Mouse (Mus musculus) limb, embryonic 10.5 days (tissue): Measurements from ENCODE around the gene Rpl27. TPM values are rescaled to one million over a fixed set of nuclear protein-coding genes. Genes with fewer than 3 reads are reported as not detected.
A peak's percentile ranks its signal among the peaks of the same experiment; 100 is the strongest.

ENCODE experiments used
- DNase-seq: peaks from one replicate; pipeline ENCODE4 v3.0.0-alpha.2; 2017; ENCODE audit warnings: low spot score
- H3K27ac ChIP-seq: fragments of 300-500 bp; sonication (generic); 2 replicates; pipeline ENCODE4 v1.5.1; 2016; ENCODE audit warnings: mild to moderate bottlenecking
- H3K27me3 ChIP-seq: fragments of 300-500 bp; sonication (generic); 2 replicates; pipeline ENCODE4 v1.6.1; 2016; ENCODE audit warnings: low read depth, mild to moderate bottlenecking; ENCODE audit not compliant: poor library complexity, severe bottlenecking
- H3K36me3 ChIP-seq: fragments of 300-500 bp; sonication (generic); 2 replicates; pipeline ENCODE4 v1.6.1; 2016; ENCODE audit warnings: mild to moderate bottlenecking, moderate library complexity
- H3K4me1 ChIP-seq: fragments of 300-500 bp; sonication (generic); 2 replicates; pipeline ENCODE4 v1.6.1; 2016
- H3K4me3 ChIP-seq: fragments of 300-500 bp; sonication (generic); 2 replicates; pipeline ENCODE4 v1.5.1; 2016; ENCODE audit warnings: mild to moderate bottlenecking, moderate library complexity
- H3K9me3 ChIP-seq: fragments of 300-500 bp; sonication (generic); replicated peaks from 2 replicates; pipeline ENCODE4 v1.6.1; 2016; ENCODE audit warnings: mild to moderate bottlenecking
- WGBS: fragments of 180-500 bp; shearing (Covaris S2); methylation state at CpG from one replicate; pipeline ENCODE4 v1.1.7; 2016; 5-methylcytosine and 5-hydroxymethylcytosine counted together
- polyA plus RNA-seq: library from polyadenylated mRNA; unstranded; fragments of >200 nt; fragmentation: Nextera tagmentation; extraction: Ambion mirVana; gene quantifications from 2 replicates; pipeline ENCODE4 v1.2.1, GENCODE M21; 2016

Gene Rpl27
- polyA plus RNA-seq: 448 and 536 TPM in 2 replicates

DNA sequence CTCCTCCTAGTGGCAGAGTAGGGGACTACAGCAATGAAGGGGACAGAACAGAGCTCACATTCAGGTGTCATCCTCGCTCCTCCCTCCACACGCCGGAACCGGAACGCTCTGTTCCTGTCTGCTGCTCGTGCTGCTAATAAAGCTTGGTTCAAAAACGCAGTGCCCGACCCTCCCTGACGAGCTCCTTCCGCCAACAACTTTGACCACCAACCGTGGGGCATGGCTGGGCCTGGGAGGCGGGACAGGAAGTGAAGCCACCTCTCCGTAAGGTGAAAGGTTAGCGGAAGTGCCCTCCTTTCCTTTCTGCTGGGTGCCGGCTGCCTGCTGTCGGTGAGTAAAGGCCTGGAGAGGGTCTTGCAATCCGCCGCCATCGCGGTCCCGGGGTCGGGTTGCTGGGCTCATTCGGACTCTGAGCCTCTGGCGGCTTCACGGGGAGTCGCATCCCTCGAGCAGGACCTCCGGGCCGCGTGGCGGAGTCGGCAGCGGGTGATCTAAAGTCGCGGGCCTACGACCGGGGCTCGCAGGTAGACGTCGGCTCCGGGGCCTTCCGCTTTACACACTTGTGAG is at the start of gene Rpl27:
Rpl27 (plus strand) TSS at position 172 of the 567 bp plus-strand sequence.
- peak; percentile 98 for DNase-seq
- H3K4me1 ChIP-seq: peaks cover 20% of the 10 kb centered on the region
- H3K9me3 ChIP-seq: no peaks in the 10 kb centered on the region
- H3K27ac ChIP-seq: peak within 1 kb of the TSS; percentile 92
- H3K36me3 ChIP-seq: peaks cover 38% of the 10 kb centered on the region
- under 1% methylated on average over 42 of the region's 42 CpGs for WGBS
- peak within 1 kb of the TSS; percentile 66 for H3K4me3 ChIP-seq
- H3K27me3 ChIP-seq: no peaks in the 10 kb centered on the region

DNA sequence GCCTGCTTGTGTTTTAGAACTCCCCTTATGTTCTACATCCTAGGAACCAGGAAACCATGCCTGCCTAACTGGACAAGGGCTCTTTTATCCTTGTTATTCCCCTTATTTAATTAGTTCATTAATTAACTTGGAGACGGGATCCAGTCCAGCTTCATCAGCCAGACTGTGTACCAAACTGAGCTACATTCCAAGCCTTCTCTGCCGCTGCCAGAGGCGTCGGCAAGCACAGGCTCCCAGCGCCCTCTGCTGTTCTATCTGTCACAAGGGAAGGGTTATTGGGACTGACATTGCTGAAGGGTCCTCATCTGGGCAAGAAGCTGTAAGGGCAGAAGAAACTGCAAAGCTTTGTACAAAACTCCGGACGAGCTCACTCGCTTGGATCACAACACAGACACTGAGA is 47.0 kb upstream of the Rpl27 start:
- 9% methylated on average over 8 of the region's 8 CpGs for WGBS
- DNase-seq: peak; percentile 79
- no peak overlapping the region for H3K27ac ChIP-seq
- 0 out of 2 replicates have a peak, but pooled peaks cover 3% of the 10 kb centered on the region for H3K27me3 ChIP-seq
- no peaks in the 10 kb centered on the region for H3K9me3 ChIP-seq
- H3K36me3 ChIP-seq: no peaks in the 10 kb centered on the region
- H3K4me1 ChIP-seq: no peaks in the 10 kb centered on the region
- H3K4me3 ChIP-seq: no peak overlapping the region

DNA sequence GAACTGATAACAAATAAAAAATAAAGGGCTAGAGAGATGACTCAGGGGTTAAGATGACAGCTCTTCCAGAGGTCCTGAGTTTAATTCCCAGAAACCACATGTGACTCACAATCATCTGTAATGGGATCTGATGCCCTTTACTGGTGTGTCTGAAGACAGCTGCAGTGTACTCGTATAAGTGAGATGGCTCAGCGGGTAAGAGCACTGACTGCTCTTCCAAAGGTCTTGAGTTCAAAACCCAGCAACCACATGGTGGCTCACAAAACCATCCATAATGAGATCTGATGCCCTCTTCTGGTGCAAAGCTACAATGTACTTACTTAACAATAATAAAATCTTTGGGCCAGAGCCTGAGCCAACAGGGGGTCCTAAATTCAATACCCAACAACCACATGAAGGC is 26.8 kb upstream of the Rpl27 start:
- Histone ChIP-seq H3K4me1 (peaks cover 9% of the 10 kb centered on the region), H3K36me3 (peaks cover 43% of the 10 kb centered on the region), H3K27ac (no peak overlapping the region), H3K27me3 (no peaks in the 10 kb centered on the region), H3K4me3 (no peak overlapping the region), H3K9me3 (no peaks in the 10 kb centered on the region)
- DNase-seq: no peak
- WGBS: 93% methylated on average over 2 of the region's 2 CpGs

DNA sequence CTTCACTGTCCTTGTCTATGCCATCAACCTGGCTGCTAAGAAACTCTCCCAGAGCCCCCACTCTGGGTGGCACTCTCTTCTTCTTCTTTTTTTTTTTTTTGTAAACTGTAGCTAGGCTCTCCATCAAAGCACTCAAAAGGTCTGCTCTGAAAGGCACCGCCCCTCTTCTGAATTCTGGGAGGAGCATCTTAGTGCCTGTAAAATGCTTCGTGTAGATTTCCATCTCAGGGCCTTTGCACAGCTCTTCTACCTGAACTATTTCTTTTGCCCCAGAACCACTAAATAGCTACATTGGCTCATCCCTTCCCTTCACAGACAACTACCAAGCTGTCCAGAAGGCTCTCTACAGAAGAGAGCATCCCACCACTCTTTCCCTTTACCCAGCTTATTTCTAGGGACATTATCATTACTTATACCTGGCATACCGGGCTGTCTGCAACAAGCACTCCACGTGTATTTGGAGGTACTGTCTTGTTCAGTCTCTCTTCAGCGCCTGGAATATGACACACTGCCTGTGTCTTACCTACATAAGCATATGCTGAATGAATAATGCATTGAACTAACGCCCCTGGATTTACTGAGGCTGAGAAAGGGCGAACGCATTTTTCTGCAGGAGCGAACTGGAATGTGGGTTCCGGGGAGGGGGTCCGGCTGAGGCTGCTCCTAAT is 25.5 kb upstream of the Rpl27 start:
- H3K4me3 ChIP-seq: peak overlapping the region; percentile 91
- no peak for DNase-seq
- peaks cover 30% of the 10 kb centered on the region for H3K36me3 ChIP-seq
- H3K27ac ChIP-seq: peak overlapping the region; percentile 93
- H3K4me1 ChIP-seq: peaks cover 9% of the 10 kb centered on the region
- H3K9me3 ChIP-seq: no peaks in the 10 kb centered on the region
- no peaks in the 10 kb centered on the region for H3K27me3 ChIP-seq
- WGBS: 2% methylated on average over 11 of the region's 11 CpGs

DNA sequence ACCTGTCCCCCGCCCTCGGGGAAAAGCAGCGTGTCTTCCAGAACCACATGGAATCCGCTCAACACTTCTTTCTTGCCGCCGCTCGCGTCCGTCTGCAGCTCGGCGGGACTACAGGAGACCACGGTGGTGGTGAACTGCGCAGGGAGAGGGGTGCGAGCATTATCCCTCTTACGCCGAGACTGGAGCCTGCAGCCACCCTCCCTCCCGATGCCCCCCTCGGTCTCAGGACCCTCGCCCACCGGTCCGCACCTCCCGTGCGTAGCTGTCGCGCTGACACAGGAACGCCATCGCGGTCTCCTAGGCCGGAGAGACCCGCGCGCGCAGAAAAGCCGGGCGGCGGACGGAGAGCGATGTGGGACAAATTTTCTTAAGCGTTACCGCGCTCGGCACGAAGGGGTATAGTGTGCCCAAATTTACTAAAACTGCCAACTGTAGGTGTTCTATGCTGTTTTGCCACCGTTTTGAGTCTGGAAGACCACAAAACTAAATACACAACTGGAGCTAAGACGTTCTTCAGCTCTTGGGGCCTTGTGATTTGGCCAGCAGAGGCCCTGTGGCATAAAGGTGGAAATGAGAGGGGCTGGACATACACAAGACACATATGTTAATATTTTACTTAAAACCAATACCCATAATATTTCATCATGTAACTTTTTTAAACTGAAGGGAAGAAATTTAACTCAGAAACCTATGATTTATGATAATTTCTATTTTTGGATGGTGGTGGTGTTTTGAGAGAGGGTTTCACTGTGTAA is 24.8 kb upstream of the Rpl27 start, which contains the start of gene Aarsd1:
Aarsd1 (minus strand) TSS at position 515 of the 755 bp plus-strand sequence.
- no peaks in the 10 kb centered on the region for H3K27me3 ChIP-seq
- H3K36me3 ChIP-seq: peaks cover 23% of the 10 kb centered on the region
- DNase-seq: peak; percentile 93
- peaks cover 9% of the 10 kb centered on the region for H3K4me1 ChIP-seq
- peak within 1 kb of the TSS; percentile 91 for H3K4me3 ChIP-seq
- no peaks in the 10 kb centered on the region for H3K9me3 ChIP-seq
- under 1% methylated on average over 45 of the region's 45 CpGs for WGBS
- H3K27ac ChIP-seq: peak within 1 kb of the TSS; percentile 93

DNA sequence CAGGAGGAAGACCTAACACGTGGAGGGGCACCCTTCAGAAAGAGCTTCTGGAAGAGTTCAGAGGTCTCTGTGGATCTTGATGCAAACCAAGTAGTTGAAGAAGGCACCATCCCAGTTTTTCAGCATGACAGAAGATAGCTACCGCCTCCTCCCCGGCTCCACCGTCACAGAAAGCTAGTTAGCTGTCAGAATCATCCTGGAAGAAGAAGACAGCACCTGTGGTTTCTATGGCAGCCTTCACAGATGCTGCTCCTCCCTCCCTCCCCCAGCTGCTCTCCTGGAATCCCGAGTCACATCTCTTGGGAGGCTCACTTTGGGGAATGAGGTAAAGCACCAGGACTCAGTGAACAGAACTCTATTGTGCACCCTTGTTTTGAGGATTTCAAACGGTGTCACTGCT is 23.1 kb upstream of the Rpl27 start:
- no peaks in the 10 kb centered on the region for H3K9me3 ChIP-seq
- peaks cover 13% of the 10 kb centered on the region for H3K4me1 ChIP-seq
- WGBS: 50% methylated on average over 6 of the region's 6 CpGs
- no peak overlapping the region for H3K4me3 ChIP-seq
- no peaks in the 10 kb centered on the region for H3K27me3 ChIP-seq
- no peak for DNase-seq
- peaks cover 6% of the 10 kb centered on the region for H3K36me3 ChIP-seq
- H3K27ac ChIP-seq: no peak overlapping the region

DNA sequence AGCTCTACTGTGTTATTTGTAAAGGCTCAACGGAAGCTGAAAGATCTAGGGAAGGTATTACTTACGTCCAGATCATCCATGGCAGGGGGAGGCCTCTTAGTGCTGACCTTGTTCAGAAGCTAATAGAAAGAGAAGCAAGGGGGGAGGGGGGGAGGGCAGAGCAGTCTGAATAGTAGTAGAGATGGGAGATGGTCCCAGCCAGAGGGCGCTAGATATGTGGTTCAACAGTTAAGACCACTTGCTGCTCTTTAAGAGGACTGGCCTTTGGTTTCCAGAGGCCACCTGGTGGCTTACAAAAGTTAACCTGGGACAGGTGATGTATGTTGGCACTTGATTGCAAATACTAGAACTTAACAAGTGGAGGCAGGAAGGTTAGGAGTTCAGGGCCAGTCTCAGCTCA is 22.5 kb upstream of the Rpl27 start:
- Histone ChIP-seq H3K4me3 (no peak overlapping the region), H3K9me3 (no peaks in the 10 kb centered on the region), H3K27me3 (no peaks in the 10 kb centered on the region), H3K36me3 (0 out of 2 replicates have a peak, but pooled peaks cover 1% of the 10 kb centered on the region), H3K4me1 (peaks cover 19% of the 10 kb centered on the region), H3K27ac (no peak overlapping the region)
- WGBS: 27% methylated on average over 3 of the region's 3 CpGs
- DNase-seq: no peak

DNA sequence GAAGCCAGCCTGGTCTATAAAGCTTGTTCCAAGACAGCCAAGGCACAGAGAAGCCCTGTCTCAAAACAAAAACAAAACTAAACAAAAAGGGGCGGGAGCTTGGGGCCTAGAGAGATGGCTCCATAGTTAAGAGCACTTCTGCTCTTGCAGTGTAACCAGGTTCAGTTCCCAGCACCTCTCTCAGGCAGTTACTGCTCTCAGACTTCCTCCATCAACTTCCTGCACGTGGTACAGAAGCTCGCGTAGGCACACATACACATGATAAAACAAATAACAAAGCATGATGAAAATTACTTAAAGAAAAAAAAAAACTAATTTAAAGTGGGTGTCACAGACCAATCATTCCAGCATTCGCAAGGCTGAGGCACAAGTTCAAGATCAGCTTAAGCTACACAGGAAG is 21.9 kb upstream of the Rpl27 start:
- Histone ChIP-seq H3K9me3 (no peaks in the 10 kb centered on the region), H3K4me3 (no peak overlapping the region), H3K27ac (no peak overlapping the region), H3K27me3 (no peaks in the 10 kb centered on the region), H3K36me3 (no peaks in the 10 kb centered on the region), H3K4me1 (peaks cover 20% of the 10 kb centered on the region)
- DNase-seq: no peak
- WGBS: 89% methylated on average over 5 of the region's 5 CpGs

DNA sequence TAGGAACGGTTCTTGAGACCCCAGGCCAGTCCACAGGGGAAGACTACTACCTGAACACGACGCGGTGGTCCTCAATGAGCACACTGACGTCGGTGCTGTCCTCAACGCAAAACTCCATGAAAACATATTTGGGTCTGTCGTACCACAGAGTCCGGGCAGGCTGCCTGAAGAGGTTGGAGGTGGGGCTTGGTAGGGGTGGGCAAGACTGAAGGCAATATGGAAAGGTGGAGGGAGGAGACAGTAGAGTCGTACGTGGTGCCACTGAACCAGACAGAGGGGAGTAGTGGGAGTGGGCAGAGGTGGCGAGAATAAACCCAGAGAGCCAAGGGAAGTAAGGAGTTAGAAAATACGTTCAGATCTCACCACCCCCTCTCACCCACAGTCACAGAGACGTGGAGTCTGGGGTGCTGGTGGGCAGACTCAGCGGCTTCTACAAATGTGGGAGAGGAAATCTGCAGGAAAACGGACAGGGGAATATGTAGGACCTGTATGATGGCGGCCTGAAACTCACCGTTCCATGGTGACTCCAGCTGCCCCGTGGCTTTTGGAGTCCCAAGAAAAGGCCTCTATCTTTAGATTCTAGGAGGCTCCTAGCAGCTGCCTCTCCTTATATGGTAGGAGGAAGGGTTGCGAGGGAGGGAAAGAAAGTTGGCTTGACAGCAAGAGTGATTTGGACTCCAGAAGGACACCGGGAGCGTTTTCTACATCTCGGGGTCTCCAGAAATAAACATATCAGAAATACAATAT is 17.8 kb upstream of the Rpl27 start, which contains the start of gene Gm27029:
Gm27029 (minus strand) TSS at position 692 of the 747 bp plus-strand sequence.
- H3K4me1 ChIP-seq: peaks cover 28% of the 10 kb centered on the region
- H3K27ac ChIP-seq: peak within 1 kb of the TSS; percentile 82
- H3K4me3 ChIP-seq: peak within 1 kb of the TSS; percentile 89
- H3K27me3 ChIP-seq: no peaks in the 10 kb centered on the region
- peak; percentile 39 for DNase-seq
- H3K9me3 ChIP-seq: no peaks in the 10 kb centered on the region
- WGBS: 6% methylated on average over 23 of the region's 23 CpGs
- peaks cover 4% of the 10 kb centered on the region for H3K36me3 ChIP-seq

DNA sequence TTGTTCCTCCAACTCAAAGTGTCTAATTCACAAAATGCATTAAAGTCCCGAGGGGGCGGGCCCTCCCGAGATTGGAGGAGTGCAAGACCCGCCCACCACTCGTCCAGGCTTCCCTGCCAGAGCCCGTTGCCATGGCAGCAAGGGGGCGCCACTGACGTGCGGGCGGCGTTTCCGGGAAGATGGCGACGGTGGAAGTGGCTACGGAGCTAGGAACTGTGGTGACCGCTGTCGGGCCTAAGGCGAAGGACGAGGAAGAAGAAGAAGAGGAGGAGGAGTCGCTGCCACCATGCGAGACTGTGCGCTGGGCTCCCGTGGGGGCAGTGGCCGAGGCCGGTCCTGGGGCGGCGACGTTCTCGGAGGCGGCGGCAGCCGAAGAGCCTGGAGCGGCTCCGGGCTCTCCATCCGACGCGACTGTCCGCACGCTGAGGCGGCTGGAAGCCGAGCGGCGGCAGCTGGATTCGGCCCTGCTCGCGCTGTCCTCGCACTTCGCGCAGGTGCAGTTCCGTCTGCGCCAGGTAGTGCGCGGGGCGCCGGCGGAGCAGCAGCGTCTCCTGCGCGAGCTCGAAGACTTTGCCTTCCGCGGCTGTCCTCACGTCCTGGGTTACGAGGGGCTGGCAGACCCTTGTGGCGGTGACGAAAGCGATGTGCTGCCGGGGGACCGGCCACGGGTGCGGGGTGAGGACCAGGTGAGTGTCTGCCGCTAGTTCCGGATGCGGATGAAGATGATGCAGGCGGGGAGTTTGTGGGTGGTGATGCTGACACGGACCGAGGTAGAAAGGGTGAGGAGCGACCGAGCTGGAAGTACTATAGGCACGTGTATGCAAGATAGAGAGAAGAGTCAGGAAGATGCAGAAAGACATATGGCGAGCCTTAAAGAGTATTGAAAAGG is 16.9 kb upstream of the Rpl27 start, which contains the start of the genes Rundc1 and Ptges3l:
Rundc1 (plus strand) TSS at position 161 of the 889 bp plus-strand sequence.
Ptges3l (minus strand) TSS at position 409 of the 889 bp plus-strand sequence.
- peak; percentile 100 for DNase-seq
- Histone ChIP-seq H3K4me1 (peaks cover 28% of the 10 kb centered on the region), H3K4me3 (peak within 1 kb of the TSS; percentile 89), H3K27me3 (no peaks in the 10 kb centered on the region), H3K27ac (peak within 1 kb of the TSS; percentile 82), H3K36me3 (peaks cover 13% of the 10 kb centered on the region), H3K9me3 (no peaks in the 10 kb centered on the region)
- WGBS: under 1% methylated on average over 81 of the region's 81 CpGs

DNA sequence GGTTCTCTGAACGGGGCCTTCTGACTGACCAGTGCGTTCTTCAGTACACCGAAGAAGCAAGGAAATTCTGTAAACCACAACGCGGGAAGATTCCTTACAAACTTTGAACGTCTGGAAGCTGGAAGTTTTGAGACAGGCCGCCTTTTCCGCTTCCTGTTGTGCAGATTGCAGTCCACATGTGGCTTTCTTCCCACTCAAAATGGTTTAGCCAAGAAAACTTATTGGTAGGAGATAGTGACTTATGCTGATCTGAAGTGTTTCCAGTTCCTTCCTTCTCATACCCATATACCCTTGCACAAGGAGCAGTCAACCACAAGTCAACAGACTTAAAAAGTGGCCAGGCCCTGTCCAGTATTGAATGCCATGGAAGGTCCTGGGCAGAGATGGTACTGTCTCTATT is 15.9 kb upstream of the Rpl27 start:
- 70% methylated on average over 8 of the region's 8 CpGs for WGBS
- Histone ChIP-seq H3K9me3 (no peaks in the 10 kb centered on the region), H3K27ac (no peak overlapping the region), H3K4me3 (peak overlapping the region; percentile 89), H3K27me3 (no peaks in the 10 kb centered on the region), H3K4me1 (peaks cover 28% of the 10 kb centered on the region), H3K36me3 (peaks cover 23% of the 10 kb centered on the region)
- no peak for DNase-seq
